Mouse (Mus musculus): ENCODE measurements around the gene Nrp1.

DNA sequence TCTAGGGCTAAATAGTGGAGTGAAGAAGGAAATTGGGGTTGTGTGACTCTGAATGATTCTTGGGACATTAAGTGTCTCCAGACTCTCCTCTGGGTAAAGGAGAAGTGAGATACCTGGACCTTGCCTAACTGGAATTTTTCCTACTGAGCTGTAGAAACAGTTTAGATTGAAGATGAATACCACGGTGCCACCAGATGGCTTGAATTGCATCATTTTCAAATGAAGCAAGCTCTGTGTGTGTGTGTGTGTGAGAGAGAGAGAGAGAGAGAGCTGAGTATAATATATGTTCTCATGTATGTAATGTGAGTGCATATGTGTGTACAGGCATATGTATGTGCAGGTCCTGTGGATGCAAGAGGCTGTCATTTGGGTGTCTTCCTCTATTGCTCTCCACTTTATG lies 72.7 kb downstream of the Nrp1 start:
- TF ChIP-seq CTCF (IDR thresholded peaks at IDR 0.05; ENCODE audit: insufficient read depth, low read length) (no peak), POLR2A (IDR thresholded peaks at IDR 0.05; ENCODE audit: borderline replicate concordance, extremely low read depth, low read depth, low read length) (no peak)
